Mouse (Mus musculus): ENCODE data around the gene Prr19. TPM values are rescaled to one million over a fixed set of nuclear protein-coding genes. Genes with fewer than 3 reads are reported as not detected.

The Prr19 gene
- total RNA-seq, 1 experiment = 4.3 TPM

GRCm38 (mm10) chr7:25288721-25289120 is 12.5 kb upstream of the Prr19 start:
- Histone ChIP-seq H3K9me3 (ENCODE audit: control insufficient read depth, insufficient read depth, low read depth, low read length) (no peaks in the 10 kb centered on the region), H3K4me1 (ENCODE audit: control insufficient read depth in 2 of 2, insufficient read depth in 2 of 2, low read length in 2 of 2, poor library complexity in 1 of 2) (peaks cover 0 to 20% of the 10 kb centered on the region in 2 experiments; a peak in 3 of 4 replicates), H3K4me3 (ENCODE audit: insufficient read depth in 1 of 2, low read depth in 1 of 2, low read length in 2 of 2, poor library complexity in 1 of 2, severe bottlenecking in 1 of 2) (no peak overlapping the region), H3K9ac (ENCODE audit: insufficient read depth, low read depth, low read length, poor library complexity, severe bottlenecking) (no peak overlapping the region), H3K36me3 (ENCODE audit: control insufficient read depth, insufficient read depth, low read length, poor library complexity, severe bottlenecking) (peaks cover 80% of the 10 kb centered on the region), H3K27ac (ENCODE audit: insufficient read depth, low read depth, low read length, poor library complexity, severe bottlenecking) (no peak overlapping the region)
- no peak for DNase-seq (ENCODE audit: low read depth, low spot score)
- in situ Hi-C loops (cut with MboI; ENCODE audit: low sequenced_read_pairs in 2 of 2, unreplicated experiment in 2 of 2) = no loop called here
- TF ChIP-seq ZNF384 (IDR thresholded peaks at IDR 0.05; ENCODE audit: low read depth, low read length) = no peak
- TF ChIP-seq MAFK (IDR thresholded peaks at IDR 0.05; ENCODE audit: insufficient read depth, low read depth, low read length) = no peak
- no peak for TF ChIP-seq CHD2 (IDR thresholded peaks at IDR 0.05; ENCODE audit: low read depth, low read length)
- no peak for TF ChIP-seq HCFC1 (IDR thresholded peaks at IDR 0.05; ENCODE audit: borderline replicate concordance, insufficient read depth, low read length)
- no peak for TF ChIP-seq ZC3H11A (IDR thresholded peaks at IDR 0.05; ENCODE audit: borderline replicate concordance, low read depth, low read length)

- peaks cover 0 to 13% of the 10 kb centered on the region in 2 experiments; a peak in 2 of 4 replicates for H3K4me1 ChIP-seq (ENCODE audit: control insufficient read depth in 2 of 2, insufficient read depth in 2 of 2, low read length in 2 of 2, poor library complexity in 1 of 2)
- no peak for TF ChIP-seq MAFK (IDR thresholded peaks at IDR 0.05; ENCODE audit: insufficient read depth, low read depth, low read length)
- TF ChIP-seq ZNF384 (IDR thresholded peaks at IDR 0.05; ENCODE audit: low read depth, low read length) = no peak
- no peak for TF ChIP-seq CHD2 (IDR thresholded peaks at IDR 0.05; ENCODE audit: low read depth, low read length)
- no peak for TF ChIP-seq HCFC1 (IDR thresholded peaks at IDR 0.05; ENCODE audit: borderline replicate concordance, insufficient read depth, low read length)
- TF ChIP-seq ZC3H11A (IDR thresholded peaks at IDR 0.05; ENCODE audit: borderline replicate concordance, low read depth, low read length) = no peak
- in situ Hi-C loops (cut with MboI; ENCODE audit: low sequenced_read_pairs in 2 of 2, unreplicated experiment in 2 of 2) = no loop called here
- no peaks in the 10 kb centered on the region for H3K9me3 ChIP-seq (ENCODE audit: control insufficient read depth, insufficient read depth, low read depth, low read length)
- no peak for DNase-seq (ENCODE audit: low read depth, low spot score)
- H3K36me3 ChIP-seq (ENCODE audit: control insufficient read depth, insufficient read depth, low read length, poor library complexity, severe bottlenecking) = peaks cover 82% of the 10 kb centered on the region
- H3K27ac ChIP-seq (ENCODE audit: insufficient read depth, low read depth, low read length, poor library complexity, severe bottlenecking) = no peak overlapping the region
- H3K9ac ChIP-seq (ENCODE audit: insufficient read depth, low read depth, low read length, poor library complexity, severe bottlenecking) = no peak overlapping the region
- no peak overlapping the region for H3K4me3 ChIP-seq (ENCODE audit: insufficient read depth in 1 of 2, low read depth in 1 of 2, low read length in 2 of 2, poor library complexity in 1 of 2, severe bottlenecking in 1 of 2)
Measured at GRCm38 (mm10) chr7:25289925-25290324, 11.3 kb upstream of the Prr19 start.

GRCm38 (mm10) chr7:25290463-25290862 is 10.7 kb upstream of the Prr19 start:
- Histone ChIP-seq H3K4me1 (ENCODE audit: control insufficient read depth in 2 of 2, insufficient read depth in 2 of 2, low read length in 2 of 2, poor library complexity in 1 of 2) (peaks cover 0 to 13% of the 10 kb centered on the region in 2 experiments; a peak in 2 of 4 replicates), H3K9ac (ENCODE audit: insufficient read depth, low read depth, low read length, poor library complexity, severe bottlenecking) (no peak overlapping the region), H3K4me3 (ENCODE audit: insufficient read depth in 1 of 2, low read depth in 1 of 2, low read length in 2 of 2, poor library complexity in 1 of 2, severe bottlenecking in 1 of 2) (no peak overlapping the region), H3K9me3 (ENCODE audit: control insufficient read depth, insufficient read depth, low read depth, low read length) (no peaks in the 10 kb centered on the region), H3K27ac (ENCODE audit: insufficient read depth, low read depth, low read length, poor library complexity, severe bottlenecking) (no peak overlapping the region), H3K36me3 (ENCODE audit: control insufficient read depth, insufficient read depth, low read length, poor library complexity, severe bottlenecking) (peaks cover 81% of the 10 kb centered on the region)
- DNase-seq (ENCODE audit: low read depth, low spot score) = no peak
- TF ChIP-seq CHD2 (IDR thresholded peaks at IDR 0.05; ENCODE audit: low read depth, low read length) (no peak), ZNF384 (IDR thresholded peaks at IDR 0.05; ENCODE audit: low read depth, low read length) (no peak), HCFC1 (IDR thresholded peaks at IDR 0.05; ENCODE audit: borderline replicate concordance, insufficient read depth, low read length) (no peak), MAFK (IDR thresholded peaks at IDR 0.05; ENCODE audit: insufficient read depth, low read depth, low read length) (no peak), ZC3H11A (IDR thresholded peaks at IDR 0.05; ENCODE audit: borderline replicate concordance, low read depth, low read length) (no peak)
- in situ Hi-C loops (cut with MboI; ENCODE audit: low sequenced_read_pairs in 2 of 2, unreplicated experiment in 2 of 2) = no loop called here

- Histone ChIP-seq H3K4me1 (ENCODE audit: control insufficient read depth in 2 of 2, insufficient read depth in 2 of 2, low read length in 2 of 2, poor library complexity in 1 of 2) (peaks cover 0 to 13% of the 10 kb centered on the region in 2 experiments; a peak in 2 of 4 replicates), H3K27ac (ENCODE audit: insufficient read depth, low read depth, low read length, poor library complexity, severe bottlenecking) (no peak overlapping the region), H3K9me3 (ENCODE audit: control insufficient read depth, insufficient read depth, low read depth, low read length) (no peaks in the 10 kb centered on the region), H3K36me3 (ENCODE audit: control insufficient read depth, insufficient read depth, low read length, poor library complexity, severe bottlenecking) (peaks cover 77% of the 10 kb centered on the region), H3K4me3 (ENCODE audit: insufficient read depth in 1 of 2, low read depth in 1 of 2, low read length in 2 of 2, poor library complexity in 1 of 2, severe bottlenecking in 1 of 2) (no peak overlapping the region), H3K9ac (ENCODE audit: insufficient read depth, low read depth, low read length, poor library complexity, severe bottlenecking) (no peak overlapping the region)
- no peak for DNase-seq (ENCODE audit: low read depth, low spot score)
- in situ Hi-C loops (cut with MboI; ENCODE audit: low sequenced_read_pairs in 2 of 2, unreplicated experiment in 2 of 2) = no loop called here
- no peak for TF ChIP-seq ZNF384 (IDR thresholded peaks at IDR 0.05; ENCODE audit: low read depth, low read length)
- no peak for TF ChIP-seq ZC3H11A (IDR thresholded peaks at IDR 0.05; ENCODE audit: borderline replicate concordance, low read depth, low read length)
Measured at GRCm38 (mm10) chr7:25290911-25291310, 10.3 kb upstream of the Prr19 start.

GRCm38 (mm10) chr7:25292107-25292506 is 9.1 kb upstream of the Prr19 start:
- TF ChIP-seq HCFC1 (IDR thresholded peaks at IDR 0.05; ENCODE audit: borderline replicate concordance, insufficient read depth, low read length) (no peak), MAFK (IDR thresholded peaks at IDR 0.05; ENCODE audit: insufficient read depth, low read depth, low read length) (no peak), CHD2 (IDR thresholded peaks at IDR 0.05; ENCODE audit: low read depth, low read length) (no peak), ZC3H11A (IDR thresholded peaks at IDR 0.05; ENCODE audit: borderline replicate concordance, low read depth, low read length) (no peak), ZNF384 (IDR thresholded peaks at IDR 0.05; ENCODE audit: low read depth, low read length) (no peak)
- Histone ChIP-seq H3K4me1 (ENCODE audit: control insufficient read depth in 2 of 2, insufficient read depth in 2 of 2, low read length in 2 of 2, poor library complexity in 1 of 2) (peaks cover 3 to 13% of the 10 kb centered on the region in 2 experiments; a peak in 2 of 4 replicates), H3K27ac (ENCODE audit: insufficient read depth, low read depth, low read length, poor library complexity, severe bottlenecking) (no peak overlapping the region), H3K9me3 (ENCODE audit: control insufficient read depth, insufficient read depth, low read depth, low read length) (no peaks in the 10 kb centered on the region), H3K36me3 (ENCODE audit: control insufficient read depth, insufficient read depth, low read length, poor library complexity, severe bottlenecking) (peaks cover 69% of the 10 kb centered on the region), H3K9ac (ENCODE audit: insufficient read depth, low read depth, low read length, poor library complexity, severe bottlenecking) (no peak overlapping the region), H3K4me3 (ENCODE audit: insufficient read depth in 1 of 2, low read depth in 1 of 2, low read length in 2 of 2, poor library complexity in 1 of 2, severe bottlenecking in 1 of 2) (no peak overlapping the region)
- in situ Hi-C loops (cut with MboI; ENCODE audit: low sequenced_read_pairs in 2 of 2, unreplicated experiment in 2 of 2) = no loop called here
- DNase-seq (ENCODE audit: low read depth, low spot score) = no peak
